Mouse (Mus musculus) adrenal gland, adult (tissue): ENCODE data around the gene Casc4.

Source experiments
- DNase-seq, 2 experiments: peaks; one replicate each; pipeline ENCODE4 v3.0.0; 2022 to 2023; ENCODE audit warnings: low spot score in 1 of 2; ENCODE audit not compliant: inconsistent age in 2 of 2

Gene Casc4

DNA sequence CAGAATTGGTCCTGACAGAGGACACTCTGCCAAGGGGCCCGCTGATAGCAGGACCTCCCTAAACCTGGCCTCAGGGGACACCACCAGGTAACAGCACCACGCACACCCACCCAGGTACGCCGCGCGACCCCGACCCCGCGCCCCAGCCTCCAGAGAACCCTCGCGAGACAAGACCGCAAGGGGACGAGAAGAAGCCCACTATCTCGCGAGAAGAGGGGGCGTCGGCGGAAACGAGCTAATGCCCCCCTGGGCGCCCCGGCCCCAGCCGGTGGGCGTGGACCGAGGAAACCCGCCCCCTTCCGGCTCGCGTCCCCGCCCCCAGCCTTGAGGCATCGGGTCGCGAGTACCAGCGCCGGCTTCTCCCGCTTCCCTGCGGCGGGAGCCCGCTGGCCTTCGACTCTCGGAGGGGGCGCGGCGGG, at the start of gene Casc4:
Gene Casc4, plus strand, starts transcription at position 339 of the 419 bp plus-strand sequence.
- peak; percentile 92 to 95 for DNase-seq

DNA sequence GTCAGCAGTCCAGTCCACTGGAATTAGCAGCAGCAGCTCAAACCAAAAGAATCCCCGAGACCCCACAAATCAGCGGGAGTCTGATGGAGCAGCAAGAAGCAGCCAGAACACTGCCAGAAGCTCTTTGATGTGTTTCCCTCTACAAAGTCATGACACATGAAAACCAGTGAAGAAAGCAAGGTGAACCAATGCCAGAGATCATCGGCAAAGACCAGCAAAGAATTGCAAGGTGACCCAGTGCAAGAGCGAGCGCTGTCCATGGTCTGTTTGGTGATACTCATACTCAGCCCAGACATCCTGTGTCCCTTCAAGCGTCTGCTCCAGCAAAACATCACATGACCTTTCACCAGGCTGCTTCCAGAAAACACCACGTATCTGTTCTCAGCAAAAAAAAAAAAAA, 45.0 kb upstream of the Casc4 start:
- no peak for DNase-seq

GRCm38 (mm10) chr2:121824653-121825052, 42.1 kb upstream of the Casc4 start:
- peak in 1 of 2 experiments; percentile 69 for DNase-seq

GRCm38 (mm10) chr2:121826189-121826588, 40.6 kb upstream of the Casc4 start:
- no peak for DNase-seq

DNA sequence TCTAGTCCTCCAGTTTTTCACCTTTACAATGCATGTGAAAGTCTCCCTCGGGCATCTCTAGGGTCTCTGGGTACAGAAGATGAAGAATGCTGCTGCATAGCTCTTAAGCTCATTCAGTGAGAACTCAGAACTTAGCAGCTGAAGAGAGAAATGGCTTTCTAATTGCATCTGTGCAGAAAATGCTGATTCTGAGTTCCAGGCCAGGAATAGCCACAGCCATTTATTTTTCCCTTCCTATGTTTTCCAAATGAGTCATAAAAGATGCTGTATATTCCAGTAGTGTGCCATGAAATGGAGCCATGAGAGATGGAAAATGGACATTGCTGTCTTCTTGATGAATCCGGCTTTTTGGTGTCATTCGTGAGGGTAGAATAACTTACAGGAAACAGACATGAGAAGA, 38.4 kb upstream of the Casc4 start:
- no peak for DNase-seq

DNA sequence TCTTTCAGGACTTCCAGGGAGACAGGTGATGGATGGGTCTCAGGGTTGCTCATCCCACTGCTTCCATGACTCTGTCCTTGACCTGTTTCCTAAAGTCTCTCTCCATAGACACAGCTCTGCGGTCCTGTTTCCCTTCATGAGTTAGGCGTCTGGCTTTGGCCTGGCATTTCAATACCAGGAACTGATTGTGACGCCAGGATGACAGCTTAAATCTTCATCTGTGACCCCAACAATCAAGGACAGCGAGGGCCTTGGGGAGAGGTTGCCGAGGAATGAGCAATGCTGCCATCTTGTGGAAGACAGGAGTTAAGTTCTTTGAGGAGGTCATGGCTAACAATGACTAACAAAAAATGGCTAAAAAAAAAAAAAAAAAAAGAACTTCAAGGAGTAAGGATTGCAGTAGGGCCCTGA, 34.3 kb upstream of the Casc4 start:
- DNase-seq = peak; percentile 82 to 93

- DNase-seq = no peak
Observed at GRCm38 (mm10) chr2:121834926-121835325, 31.8 kb upstream of the Casc4 start.

DNA sequence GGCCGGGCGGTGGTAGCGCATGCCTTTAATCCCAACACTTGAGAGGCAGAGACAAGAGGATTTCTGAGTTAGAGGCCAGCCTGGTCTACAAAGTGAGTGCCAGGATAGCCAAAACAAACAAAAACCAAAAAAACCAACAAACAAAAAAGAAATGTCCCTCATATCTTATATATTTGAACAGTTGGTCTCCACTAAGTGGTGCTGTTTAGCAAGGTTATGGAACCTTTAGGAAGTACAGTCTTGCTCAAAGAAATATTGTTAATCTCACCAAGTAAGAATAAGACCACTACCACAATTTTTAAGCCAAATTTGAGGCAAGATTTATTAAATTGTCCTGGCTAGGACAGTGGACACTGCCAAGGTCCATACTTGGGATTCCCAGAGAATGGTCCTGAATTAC, 25.3 kb upstream of the Casc4 start:
- DNase-seq = no peak

GRCm38 (mm10) chr2:121842249-121842648, 24.5 kb upstream of the Casc4 start:
- DNase-seq = no peak

DNA sequence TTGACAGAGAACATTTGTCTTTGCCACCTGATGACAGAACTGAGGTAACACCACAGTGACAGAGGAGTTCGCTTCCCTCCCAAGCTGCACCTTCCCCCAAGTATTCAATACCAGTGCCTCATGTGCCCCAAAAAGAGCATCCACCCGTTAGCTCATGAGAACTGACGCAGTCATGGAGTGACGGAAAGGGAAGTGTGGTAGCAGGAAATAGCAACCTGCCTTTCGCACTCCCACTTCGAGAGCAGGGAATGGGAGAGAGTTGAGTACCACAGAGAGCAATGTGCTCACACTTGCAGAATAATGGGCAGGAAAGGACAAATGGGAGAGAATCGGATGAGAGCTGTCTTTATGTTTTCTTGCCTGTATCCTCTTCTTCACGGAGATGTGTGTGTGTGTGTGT, 20.7 kb upstream of the Casc4 start:
- no peak for DNase-seq

DNA sequence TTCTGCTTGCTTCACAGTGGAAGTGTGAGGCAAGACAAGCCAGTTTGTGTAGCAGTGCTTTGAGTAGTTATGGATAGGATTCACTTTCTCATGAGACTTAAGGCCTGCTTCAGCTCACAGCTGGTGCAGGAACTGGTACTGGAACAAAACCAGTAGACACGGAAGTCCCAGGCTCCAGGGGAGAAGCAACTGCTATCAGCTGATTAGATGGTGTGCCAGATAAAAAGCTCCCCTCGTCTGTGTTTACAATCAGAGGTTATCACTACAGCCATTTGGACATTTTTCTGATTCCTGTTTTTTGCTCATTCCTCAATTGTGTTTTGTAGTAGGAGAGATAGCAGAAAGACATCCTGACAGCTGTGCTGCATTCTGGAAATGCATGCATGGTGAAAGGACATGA, 14.7 kb upstream of the Casc4 start:
- no peak for DNase-seq

GRCm38 (mm10) chr2:121853974-121854373, 12.8 kb upstream of the Casc4 start:
- DNase-seq = no peak

DNA sequence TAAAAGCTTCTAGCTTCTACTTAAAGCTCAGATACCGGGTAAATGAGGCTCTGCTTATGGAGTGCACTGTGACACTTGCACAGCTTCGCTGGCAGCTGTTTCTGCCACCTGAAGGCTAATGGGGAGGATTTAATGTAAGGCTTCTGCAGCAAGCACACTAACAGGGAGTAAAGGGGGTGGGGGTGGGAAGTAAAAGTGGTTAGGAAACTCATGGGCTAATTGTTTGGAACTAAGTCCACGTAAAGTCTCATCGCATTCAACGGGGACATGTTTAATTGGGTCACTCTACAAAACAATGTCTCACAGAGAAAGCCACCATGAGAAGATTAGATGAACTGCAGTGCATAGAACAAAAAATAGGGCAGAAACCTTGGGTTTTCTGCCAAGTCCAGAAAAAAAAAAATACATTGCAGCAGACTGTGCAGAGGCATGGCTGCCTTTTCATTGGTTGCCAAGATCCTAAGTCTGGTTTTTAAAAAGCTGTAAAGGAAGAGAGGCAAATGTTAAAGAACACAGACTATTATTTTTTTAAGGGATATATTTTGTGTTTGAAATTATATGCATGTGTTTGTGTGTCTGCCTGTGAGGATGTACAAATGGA, 7.3 kb upstream of the Casc4 start:
- DNase-seq = peak in 1 of 2 experiments; percentile 72

GRCm38 (mm10) chr2:121866071-121866601, 634 bp upstream of the Casc4 start:
- no peak for DNase-seq

DNA sequence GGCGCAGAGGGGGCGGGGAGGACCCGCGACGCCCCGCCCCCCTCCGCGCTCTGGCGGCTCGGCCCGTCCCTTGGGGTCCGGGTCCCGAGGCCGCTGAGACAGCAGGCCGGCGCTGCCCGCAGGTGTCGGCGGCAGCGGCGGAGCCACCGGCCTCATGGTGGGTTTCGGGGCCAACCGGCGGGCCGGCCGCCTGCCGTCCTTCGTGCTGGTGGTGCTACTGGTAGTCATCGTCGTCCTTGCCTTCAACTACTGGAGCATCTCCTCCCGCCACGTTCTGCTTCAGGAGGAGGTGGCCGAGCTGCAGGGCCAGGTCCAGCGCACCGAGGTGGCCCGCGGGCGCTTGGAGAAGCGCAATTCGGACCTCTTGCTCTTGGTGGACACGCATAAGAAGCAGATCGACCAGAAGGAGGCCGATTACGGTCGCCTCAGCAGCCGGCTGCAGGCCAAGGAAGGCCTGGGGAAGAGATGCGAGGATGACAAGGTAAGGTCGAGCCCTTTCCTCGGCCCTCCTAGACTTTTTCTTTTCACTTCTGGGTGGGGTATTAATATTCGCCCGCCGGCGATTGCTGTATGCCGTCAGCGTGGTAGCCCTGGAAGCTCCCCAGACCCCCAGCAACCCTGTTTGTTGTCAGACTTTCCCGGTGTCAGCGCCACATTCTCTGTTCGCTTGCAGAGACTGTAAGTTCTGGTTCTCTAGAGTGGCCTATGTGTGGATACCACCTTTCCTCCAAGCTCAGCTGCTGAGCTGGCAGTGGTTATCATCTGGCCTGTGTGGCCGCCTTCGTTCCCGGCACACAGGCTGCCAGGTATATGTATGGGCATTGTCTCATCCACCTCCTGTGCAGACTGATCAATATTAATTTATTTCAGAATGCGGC, 520 bp downstream of the Casc4 start:
- DNase-seq = peak in 1 of 2 experiments; percentile 84

- no peak for DNase-seq
Observed at GRCm38 (mm10) chr2:121879506-121879905, 12.7 kb downstream of the Casc4 start.

DNA sequence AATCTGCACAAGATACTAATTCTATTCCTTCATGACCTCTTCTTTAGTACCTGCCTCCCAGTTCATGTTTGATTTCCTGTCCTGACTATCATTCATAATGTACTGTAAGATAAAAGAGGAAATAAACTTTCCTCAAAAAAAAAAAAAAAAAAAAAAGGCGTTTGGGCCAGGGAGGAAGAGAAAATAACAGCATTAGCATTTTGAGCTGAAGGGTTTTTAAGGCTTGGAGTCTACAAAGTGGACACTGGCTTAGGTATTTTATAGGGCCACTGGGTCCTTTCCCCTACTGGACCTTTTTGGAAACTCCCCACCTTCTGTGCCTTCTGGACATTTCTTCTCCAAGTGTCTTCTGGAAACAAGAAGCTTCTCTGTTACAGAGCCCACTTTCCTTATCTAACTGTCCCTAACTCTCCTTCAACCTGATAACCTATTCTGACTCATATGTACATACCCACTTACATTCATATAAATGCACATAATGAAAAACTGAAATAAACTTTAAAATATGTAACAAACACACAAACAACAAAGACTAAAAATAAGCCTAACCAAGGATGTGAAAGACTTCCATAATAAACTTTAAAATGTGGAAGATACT, 18.8 kb downstream of the Casc4 start:
- DNase-seq = no peak

DNA sequence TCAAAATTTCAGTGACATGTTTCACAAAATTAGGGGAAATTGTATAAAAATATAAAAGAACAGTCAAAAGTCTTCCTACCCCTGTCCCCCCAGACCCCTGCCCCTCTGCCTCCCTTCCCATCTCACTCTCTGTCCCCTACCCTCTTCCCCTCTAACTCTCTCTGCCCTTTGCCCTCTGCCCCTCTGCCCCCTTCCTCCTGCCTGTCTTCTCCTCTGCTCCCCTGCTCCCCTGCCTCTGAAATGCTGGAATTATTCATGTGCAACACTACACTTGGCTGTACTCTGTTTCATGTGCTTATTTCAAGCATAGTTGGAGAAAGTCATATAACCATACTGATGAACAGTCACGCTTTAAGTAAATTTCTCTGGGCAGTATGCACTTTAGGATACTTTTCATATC, 19.6 kb downstream of the Casc4 start:
- no peak for DNase-seq

DNA sequence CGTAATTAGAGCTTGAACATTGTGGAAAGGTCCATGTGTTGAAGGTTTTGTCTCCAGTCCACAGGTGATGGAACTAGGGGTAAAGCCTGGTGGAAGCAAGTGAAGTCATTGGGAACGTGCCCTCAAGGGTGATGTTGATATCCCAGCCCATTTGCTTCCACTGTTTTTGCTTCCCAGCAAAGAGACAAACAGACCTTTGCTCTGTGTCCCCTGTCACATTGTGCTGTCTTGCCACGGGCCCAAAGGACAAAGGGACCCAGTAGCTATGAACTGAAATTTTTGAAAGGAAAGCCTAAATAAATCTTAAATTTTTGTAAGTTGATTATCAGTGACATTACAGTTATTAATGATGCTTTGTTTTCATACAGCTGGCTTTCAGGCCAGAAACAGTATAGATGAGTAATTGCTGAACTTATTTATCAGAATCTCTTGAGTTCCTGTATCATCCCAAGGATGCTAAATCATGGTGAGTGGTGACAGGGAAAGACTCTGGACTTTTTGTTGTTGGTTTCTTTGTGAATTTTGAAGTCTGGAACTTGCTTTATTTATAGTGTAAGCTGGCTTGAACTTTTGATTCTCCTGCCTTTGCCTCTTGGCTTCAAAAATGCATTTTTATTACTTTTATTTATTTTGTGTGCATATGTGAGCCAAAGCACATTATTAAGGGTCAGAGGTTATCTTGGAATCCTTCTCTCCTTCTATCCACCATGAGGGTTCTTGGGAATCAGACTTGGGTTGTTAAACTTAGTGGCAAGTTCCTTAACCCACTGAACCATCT, 22.1 kb downstream of the Casc4 start:
- no peak for DNase-seq

GRCm38 (mm10) chr2:121895261-121895660, 28.5 kb downstream of the Casc4 start:
- DNase-seq = no peak

GRCm38 (mm10) chr2:121896825-121897224, 30.1 kb downstream of the Casc4 start:
- no peak for DNase-seq
